Mouse (Mus musculus): ENCODE results near the gene Smarcd2.

Smarcd2 gene

DNA sequence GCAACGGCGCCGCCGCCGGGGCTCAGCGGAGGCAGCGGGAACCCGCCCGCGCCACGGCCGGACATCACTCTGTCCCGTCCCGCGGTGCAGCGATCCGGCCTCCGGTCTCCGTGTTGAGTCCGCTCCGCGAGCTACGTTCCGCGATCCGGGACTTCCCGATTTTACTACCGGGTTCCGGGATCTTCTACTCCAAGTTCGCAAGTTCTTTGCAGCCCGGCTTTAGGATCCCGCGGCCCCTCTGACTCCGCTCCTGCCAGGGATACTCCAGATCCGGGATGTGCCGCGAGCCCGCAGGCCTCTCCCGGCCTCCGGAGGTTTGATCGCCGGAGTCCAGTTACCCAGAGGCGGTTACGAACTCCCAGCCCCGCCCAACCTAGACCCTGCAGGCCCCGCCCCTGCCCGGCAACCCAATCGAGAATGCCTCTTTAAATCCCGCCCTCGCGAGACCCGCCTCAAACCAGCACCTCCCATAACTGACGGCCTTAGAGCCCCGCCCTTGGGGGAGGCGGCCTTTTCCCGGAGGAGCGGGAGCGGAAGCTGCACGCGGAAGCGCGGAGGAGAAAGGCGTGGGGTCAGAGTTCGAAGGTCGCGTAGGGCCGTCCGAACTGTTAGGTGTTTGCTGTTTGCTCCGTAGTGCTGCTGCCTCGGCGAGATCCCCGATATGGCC, at the start of gene Smarcd2:
Gene Smarcd2, minus strand, starts transcription at position 329 of the 667 bp plus-strand sequence.
- peak; percentile 99 to 100 for DNase-seq

DNA sequence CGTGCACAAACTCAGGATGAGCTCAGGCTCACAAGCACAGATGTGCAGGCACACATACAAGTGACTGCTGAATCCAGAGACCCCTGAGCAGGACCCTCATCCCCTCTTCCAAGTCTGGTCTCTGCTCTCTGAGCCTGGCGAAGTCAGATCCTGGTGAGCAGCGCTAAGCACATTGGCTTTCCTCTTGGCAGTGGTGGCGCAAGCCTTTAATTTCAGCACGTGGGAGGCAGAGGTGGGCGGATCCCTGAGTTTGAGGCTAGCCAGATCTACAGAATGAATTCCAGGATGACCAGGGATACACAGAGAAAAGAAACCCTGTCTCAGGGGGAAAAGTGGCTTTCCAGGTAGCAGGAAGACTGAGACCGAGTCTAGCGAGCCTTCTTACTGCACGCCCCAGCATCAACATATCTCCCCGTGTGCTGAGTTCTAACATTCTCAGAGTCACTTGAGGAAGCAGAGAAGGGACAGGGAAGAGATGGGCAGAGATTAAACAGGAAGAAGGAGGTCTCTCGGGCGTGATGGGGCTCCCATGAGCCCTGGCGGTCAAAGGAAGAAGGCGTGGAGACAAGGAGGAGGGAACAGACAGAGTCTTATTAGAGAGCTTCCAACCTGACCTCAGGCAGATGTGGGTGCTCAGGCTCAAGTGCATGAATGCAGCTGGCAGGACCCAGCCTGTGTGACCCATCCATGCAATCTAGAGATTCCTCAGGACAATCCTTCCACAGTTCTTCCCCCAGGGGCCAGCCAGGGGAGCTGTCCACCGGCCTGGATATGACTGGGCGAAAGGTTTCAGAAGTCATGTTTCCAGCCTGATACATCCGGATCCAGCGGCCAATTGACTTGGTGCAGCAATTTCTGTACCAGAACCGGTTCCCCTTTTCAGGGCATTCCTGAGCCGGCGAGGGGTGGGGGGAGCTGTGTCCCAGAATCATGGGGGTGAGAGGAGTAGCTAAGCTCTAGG, 45.9 kb upstream of the Smarcd2 start:
- peak; percentile 27 to 50 for DNase-seq

DNA sequence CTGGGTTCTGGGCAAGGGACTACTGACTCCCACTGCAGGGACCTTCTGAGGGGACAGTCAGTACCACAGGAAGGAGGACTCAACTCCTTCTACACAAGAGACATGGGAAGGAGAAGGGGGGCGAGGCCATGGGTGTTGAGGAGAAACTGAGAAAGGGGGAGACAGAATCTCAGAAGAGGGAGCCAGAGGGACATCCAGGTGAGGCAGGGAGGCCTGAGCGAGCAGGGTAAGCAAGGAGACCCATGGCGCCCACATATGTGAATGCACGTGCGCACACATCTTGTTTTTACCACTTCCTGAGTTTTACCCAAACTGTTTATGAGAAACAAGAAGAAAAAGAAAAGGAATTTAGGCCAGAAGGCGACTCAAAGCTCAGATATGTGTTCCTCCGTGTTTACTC, 45.0 kb upstream of the Smarcd2 start:
- no peak for DNase-seq

DNA sequence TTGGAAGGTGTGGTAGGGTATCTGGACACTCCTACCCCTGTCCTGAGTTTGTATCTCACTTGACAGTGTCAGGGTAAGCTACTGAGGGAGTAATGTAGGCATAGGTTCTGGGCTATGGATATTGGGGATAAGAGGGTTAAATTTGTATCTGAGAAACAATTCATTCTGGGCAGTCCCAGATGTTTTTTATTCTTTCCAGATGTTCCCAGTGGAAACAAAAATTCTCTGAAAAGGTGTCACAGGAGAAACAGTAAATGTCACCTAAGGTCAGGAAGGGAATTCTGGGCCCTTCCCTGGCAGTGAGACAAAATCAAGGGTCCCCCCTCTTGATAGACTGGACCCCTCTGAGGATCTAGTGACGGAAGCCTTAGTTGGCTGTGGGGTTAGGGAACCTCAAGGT, 43.6 kb upstream of the Smarcd2 start:
- no peak for DNase-seq

DNA sequence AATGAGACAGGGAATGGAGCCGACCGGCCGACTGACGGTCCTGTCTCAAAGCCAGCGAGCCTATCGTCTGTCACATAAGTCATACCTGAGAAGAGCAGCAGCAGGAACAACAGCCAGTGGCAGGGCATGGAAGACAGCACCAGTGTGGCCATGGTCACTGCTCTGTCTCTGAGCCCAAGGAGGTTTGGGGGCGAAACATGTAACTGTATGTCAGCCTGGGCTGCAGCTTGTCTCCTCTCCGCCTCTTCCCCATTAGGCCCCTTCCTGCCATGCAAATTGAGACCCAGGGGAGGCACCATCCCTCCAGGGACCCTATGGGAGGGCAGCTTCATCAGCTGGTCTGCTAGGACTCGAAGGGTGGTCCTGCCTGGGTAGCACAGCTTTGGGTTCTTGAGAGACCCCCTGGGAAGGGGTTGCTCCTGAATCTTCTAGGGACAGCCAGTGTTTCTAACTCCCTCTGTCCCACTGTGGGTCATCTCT, 41.6 kb upstream of the Smarcd2 start, which contains the start of gene Cd79b:
Gene Cd79b, minus strand, starts transcription at position 430 of the 480 bp plus-strand sequence.
- DNase-seq: no peak

DNA sequence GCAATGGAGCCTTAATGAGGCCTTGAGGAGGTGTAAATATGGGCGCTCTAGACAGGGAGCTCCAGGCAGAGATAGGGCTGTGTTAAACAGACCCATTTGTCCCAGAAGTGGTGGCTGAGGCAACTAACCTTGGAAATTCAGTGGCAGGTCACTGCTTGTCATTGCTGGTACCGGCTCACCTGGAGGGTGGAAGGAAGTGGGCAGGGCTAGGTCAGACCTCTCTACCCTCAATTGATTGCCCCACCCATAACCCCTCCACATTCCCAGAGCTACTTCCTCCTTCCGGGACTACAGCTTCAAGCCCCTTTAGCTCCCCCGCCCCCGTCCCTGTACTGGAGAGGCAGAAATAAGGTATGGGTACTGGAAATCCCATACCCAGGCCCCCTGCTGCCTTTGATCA, 40.8 kb upstream of the Smarcd2 start:
- peak in 1 of 2 experiments; percentile 39 for DNase-seq

DNA sequence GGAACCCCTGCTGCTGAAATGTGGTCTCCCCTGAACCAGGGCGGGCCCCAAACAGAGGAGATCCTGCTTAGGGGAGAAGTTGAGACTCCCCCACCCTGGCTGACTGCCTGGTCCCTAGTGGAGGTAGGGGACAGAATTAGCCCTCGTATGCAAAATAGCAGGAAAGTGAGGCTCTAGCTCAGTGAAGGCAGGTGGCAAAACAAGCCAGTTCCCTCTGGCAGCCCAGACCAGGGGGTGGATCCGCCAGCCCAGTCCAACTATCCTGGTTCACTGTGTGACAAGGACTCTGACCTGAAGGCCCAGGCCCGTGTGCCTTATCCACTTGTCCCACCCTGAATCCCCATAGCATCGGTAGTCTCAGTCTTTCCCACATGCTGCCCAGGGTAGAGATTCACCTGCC, 37.4 kb upstream of the Smarcd2 start:
- DNase-seq: no peak

DNA sequence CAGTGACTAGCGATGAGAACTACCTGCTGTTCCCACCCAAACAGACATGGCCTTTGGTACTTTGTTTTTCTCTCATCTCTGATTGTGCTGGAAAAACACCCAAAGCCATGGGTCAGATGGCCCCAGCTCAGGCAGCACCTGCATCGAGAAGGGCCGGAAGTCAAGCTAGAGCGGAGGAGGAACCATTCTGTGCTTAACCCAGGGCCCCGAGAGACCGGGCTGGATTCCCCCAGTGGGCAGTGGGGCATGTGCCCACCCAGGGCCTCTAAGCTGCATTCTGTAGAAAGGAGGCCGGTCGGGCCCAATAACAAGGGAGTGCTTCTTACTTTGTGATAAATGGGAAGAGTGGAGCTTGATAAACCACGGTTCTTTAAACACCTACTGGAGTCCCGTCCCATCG, 35.4 kb upstream of the Smarcd2 start:
- DNase-seq: peak; percentile 32 to 49

DNA sequence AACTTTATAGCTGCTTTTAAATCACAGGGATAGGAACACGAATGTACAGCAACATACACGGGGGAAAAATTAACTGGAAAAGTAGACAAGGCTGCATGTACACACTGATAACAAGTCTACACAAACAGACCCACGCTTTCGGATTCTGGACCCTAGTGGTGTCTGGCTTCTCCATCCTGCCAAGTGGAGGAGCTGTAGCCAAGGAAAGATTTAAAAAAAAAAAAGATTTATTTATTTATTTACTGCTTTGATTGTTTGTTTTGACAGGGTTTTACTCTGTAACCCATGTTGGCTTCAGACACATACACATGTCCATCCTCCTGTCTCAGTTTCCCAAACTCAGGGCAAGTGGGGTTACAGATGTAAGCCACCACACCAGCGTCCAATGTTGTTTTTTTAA, 34.7 kb upstream of the Smarcd2 start:
- no peak for DNase-seq

DNA sequence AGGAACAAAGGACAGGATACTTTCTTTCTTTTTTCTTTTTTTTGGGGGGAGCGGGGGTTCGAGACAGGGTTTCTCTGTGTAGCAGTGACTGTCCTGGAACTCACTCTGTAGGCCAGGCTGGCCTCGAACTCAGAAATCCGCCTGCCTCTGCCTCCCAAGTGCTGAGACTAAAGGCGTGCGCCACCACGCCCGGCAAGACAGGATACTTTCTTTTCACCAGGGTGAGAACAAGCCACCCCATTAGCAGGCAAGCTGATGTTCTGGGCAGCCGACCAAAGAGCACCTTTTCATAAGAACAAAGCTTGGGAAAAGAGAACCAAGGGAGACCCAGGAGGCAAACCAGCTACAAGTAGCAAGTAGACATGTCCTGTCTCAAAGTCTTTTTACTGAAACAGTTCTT, 34.0 kb upstream of the Smarcd2 start:
- DNase-seq: no peak

DNA sequence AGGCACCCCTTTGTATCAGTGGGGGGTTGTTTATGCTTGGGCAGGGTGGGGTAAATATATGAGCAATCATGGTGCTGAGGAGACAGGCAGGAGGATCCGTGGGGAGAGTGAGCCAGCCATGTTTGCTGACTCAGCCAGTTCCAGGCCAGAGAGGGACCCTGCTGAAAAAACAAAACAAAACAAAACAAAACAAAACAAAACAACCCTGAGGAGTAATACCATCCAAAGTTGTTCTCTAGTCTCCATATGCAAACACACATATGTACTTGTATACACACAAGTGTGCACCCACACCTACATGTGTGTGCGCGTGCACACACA, 33.3 kb upstream of the Smarcd2 start:
- DNase-seq: no peak

DNA sequence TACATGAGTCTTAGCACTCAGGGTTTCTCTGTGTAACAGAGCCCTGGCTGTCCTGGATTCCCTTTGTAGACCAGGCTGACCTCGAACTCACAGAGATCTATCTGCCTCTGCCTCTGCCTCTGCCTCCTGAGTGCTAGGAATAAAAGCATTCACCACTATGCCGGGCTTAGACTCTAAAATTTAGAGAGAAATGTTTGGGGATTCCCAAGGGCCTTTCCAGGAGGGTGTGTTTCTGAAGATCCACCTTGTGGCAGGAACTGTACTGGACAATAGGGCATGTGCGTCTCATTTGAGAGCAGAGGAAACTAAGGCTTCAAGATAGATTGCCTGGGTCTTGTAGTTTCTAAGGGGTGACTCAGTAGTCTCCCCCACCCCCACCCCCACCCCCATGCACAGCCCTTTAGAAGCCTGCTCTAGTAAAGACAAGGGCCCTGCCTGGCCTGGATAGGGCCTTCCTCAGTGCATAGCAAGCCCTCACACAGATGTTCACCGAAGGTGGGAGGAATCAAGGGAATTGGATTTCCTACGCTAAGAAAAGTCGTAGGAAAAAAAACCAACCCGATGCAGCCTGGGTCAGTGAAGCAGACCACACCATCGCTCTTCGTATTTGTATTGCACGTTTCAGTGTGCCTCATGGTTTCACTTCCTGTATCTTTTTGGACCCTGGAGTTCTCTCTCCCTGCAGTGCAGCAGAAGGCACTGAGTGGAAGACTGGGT, 32.7 kb upstream of the Smarcd2 start:
- DNase-seq: no peak

DNA sequence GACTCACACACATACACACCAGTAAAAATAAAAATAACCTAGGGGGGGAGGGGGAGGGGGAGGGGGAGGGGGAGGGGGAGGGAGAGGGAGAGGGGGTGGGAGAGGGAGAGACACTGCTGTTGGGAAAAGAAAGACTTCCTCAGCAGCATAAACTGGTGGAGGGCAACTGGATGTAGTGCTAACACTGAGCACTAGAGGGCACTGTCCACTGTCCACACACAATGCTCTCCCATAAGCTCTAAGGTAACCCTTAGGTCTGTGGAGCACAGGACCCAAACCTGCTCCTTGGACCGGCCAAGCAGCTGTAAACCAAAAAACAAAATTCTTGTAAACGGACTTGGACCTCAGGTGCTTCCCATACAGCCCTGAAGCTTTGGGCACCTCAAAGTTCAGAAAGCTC, 29.9 kb upstream of the Smarcd2 start:
- DNase-seq: peak; percentile 81 to 83

DNA sequence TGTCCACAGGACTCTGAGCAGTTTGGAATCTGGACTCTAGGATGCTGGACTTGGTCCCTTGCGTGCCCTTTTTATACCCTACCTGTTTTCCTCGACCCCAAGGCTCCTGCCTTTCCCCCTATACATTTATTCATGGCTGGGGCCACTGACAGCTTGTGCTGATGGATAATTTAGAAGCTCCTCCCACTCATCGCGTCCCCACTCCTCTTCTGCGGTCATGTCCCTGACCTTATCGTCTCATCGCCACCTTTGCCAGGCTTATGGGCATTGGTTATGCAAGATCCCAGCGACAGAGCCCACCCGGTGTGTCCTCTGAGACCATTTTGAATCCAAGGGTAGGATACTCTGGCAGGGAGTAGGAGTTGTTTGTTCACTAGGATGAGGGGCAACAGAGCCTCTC, 29.0 kb upstream of the Smarcd2 start, which contains the start of gene Gh:
Gene Gh, minus strand, starts transcription at position 101 of the 400 bp plus-strand sequence.
- no peak for DNase-seq

DNA sequence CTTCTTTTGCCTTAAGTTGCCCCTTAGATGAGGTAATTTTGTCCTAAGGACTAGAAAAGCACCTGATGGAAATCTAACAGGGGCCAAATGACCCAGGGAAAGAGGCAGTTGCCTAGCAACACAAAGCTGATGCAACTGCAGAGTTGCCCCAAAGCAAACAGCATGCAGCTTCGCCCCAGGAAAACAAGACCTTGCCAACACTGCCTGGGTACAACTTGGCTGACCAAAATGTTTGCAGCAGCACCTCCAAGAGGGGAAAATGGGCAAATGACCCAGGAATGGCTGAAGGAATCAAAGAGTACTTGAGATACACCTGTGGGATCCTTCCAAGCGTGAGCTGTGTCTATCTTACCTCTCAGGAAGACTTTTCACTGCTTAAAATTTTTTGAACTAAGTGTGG, 19.1 kb upstream of the Smarcd2 start:
- no peak for DNase-seq

DNA sequence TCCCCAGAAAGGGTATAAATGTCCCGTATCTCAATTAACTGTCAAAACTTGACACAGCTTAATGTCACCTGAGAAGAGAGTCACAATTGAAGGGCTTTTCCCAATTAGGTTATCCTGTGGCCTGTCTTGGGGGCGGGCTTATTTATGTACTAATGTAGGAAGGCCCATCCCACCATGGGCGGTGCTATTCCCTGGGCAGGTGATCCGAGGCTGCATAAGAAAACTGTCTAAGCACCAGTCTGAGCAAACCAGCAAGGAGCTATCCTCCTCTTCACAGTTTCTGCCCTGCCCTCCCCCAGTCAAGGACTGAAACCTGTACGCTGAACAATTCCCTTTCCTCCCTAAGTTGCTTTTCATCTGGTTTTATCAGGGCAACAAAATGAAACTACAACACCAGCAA, 17.6 kb upstream of the Smarcd2 start:
- no peak for DNase-seq

DNA sequence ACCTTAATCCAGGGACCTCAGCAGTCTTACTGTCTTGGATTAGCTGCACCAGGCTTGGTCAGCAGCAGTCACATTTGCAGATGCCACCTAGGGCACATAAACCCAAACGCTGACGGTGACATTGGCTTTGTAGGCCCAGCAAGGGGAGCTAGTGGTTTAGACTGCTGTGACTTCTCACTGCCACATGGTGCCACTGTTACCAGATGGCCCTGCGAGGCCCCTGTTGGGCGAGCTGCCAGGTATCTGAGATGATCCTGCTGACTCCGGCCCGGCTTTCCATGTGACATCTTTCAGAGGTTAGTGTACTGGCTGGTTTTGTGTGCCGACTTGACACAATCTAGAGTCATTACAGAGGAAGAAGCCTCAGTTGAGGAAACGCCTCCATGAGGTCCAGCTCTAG, 16.6 kb upstream of the Smarcd2 start:
- peak; percentile 80 to 89 for DNase-seq

DNA sequence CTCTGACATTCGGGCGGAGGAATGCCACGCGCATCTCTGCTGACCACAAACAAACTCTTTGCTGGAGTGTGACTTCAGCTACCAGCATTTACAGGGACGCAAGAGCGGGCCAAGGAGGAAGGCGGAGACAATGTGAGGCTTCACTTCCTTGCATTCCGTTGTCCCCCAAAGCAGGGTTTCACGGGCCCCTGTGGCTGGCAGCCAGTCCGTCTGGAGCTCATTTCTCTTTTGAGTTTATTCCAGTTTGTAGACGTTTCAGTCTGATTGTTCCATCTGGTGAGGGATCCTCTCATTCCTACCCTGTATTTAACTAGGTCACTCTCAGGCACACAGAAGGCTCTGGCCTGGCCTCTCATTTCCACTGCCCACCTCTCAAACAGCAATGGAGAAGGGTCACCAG, 14.2 kb upstream of the Smarcd2 start:
- no peak for DNase-seq

DNA sequence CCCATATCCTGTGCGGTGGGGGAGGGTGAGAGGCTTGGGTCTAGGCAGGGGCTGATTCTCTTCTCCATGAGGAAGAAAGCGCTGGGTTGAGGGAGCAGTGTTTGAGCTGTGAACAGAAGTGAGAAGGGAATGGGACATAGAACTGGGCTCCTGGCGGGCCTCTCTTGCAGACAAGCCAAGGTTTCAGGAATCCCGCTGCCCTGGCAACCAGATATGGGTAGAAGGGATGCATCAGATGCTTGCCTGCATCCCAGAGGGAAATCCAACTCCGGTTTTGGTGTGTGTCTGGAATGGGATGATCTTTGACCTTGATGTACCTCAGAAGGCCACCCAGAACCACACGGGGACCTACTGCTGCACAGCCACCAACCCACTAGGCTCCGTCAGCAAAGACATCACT, 13.4 kb upstream of the Smarcd2 start:
- no peak for DNase-seq

DNA sequence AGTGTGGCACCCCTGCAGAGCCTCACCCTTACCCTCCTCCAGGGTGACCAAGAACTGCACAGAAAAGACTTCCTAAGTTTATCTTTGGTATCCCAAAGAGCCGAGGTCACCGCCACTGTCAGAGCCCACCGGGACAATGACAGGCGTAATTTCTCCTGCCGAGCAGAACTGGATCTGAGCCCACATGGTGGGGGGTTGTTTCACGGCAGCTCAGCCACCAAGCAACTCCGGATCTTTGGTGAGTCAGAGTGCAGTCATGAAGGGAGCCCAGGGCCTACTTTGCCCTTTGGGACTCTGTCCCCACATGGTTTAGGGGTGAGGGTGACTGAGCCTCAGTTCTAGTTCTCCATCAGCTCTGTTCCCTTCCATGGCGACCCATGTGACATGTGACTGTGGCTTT, 11.4 kb upstream of the Smarcd2 start:
- DNase-seq: no peak

DNA sequence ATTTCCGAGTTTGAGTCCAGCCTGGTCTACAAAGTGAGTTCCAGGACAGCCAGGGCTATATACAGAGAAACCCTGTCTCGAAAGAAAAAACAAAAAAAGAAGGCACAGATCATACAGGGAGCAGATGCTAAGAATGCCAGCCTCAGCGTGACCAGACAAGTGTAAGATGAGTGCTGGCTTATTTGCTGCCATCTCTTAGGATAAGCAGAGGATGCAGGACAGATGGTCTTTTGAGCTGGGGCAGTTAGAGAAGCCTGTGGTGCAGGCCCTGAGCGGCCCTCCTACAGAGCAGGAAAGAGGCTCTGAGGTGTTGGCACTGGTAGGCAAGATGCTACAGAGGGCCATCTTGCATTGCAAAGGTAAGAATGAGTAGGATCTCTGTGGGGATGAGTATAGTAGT, 10.6 kb upstream of the Smarcd2 start:
- DNase-seq: no peak

DNA sequence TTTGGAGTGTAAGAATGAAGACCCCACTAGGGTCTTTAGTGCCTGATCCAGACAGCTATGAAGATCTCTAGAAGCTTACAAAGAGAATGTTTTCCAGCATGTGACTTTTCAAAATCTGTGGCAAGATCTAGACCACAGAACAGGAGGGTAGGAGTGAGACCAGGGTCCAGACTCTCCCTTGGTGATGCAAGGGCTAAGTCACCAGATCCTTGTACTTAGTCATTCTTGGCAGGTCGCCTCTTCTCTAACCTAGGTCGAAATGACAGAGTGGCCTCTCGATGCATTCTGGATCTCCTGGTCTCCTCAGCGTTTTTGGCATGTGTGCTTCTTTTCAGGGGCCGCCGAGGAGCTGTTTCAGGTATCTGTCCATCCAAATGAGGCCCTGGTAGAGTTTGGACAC, 9.7 kb upstream of the Smarcd2 start:
- no peak for DNase-seq

DNA sequence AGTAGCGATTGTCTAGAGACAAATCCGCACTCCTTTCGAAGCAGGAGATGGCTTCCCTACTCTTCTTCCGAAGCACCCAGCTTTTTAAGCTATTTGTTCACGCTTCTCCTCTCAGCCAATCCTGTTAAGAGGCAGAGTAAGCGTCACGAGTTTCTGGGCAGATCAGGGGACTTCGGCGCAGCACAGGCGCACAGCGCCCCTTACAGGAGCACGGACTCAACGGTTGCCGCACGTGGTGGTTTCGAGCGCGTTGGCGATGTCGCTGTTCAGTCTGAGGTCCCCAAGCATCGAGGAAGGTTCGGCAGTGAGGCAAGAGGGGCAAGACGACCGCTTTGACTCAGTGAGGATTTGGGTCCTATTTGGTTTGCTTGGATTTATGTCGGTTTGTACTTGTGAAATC, 3.7 kb upstream of the Smarcd2 start, which contains the start of gene Tcam1:
Gene Tcam1, plus strand, starts transcription at position 219 of the 400 bp plus-strand sequence.
- DNase-seq: peak; percentile 96
